Mouse (Mus musculus): Measurements from ENCODE around the gene Zfp629.

DNA sequence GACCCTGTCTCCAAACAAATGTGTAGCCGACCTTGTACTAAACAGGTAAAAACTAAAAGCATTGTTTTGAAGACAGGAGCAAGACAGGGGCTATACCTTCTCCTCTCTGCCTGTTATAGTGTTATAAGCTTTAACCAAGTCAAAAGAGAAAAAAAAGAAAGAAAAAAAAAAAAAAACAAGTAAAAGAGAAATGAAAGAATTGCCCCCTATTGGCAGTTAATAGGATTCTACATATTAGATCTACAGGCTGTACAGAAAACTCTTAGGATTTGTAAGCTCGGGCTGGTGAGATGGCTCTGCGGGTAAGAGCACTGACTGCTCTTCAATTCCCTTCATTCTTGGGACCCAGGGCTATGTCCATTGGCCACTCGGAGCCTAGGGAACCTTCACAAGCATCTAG is 26.7 kb upstream of the Zfp629 start:
- TF ChIP-seq CTCF (IDR thresholded peaks at IDR 0.05; ENCODE audit: low read depth, low read length) (no peak), GATA1 (IDR thresholded peaks at IDR 0.05; ENCODE audit: borderline replicate concordance, low read length) (no peak)
